Mouse (Mus musculus) heart, embryonic 15.5 days (tissue): ENCODE results near the gene Med26. TPM values are rescaled to one million over a fixed set of nuclear protein-coding genes. Genes with fewer than 3 reads are reported as not detected.

Experiments
- ATAC-seq: fragments of 200-750 bp; cut with Nextera tagmentation; replicated peaks from 2 replicates; pipeline ENCODE4 v1.8.0; 2017; ENCODE audit warnings: low read depth, moderate TSS enrichment; ENCODE audit not compliant: insufficient number of reproducible peaks, insufficient read depth, low FRiP score
- H3K27ac ChIP-seq: fragments of 300-500 bp; sonication (generic); 2 replicates; pipeline ENCODE4 v1.5.1; 2015; ENCODE audit warnings: mild to moderate bottlenecking, inconsistent platforms
- H3K27me3 ChIP-seq: fragments of 300-500 bp; sonication (generic); 2 replicates; pipeline ENCODE4 v1.6.1; 2015; ENCODE audit warnings: inconsistent platforms
- H3K36me3 ChIP-seq: fragments of 300-500 bp; sonication (generic); 2 replicates; pipeline ENCODE4 v1.6.1; 2015; ENCODE audit warnings: mild to moderate bottlenecking, inconsistent platforms
- H3K4me1 ChIP-seq: fragments of 300-500 bp; sonication (generic); replicated peaks from 2 replicates; pipeline ENCODE4 v1.6.1; 2015; ENCODE audit warnings: inconsistent platforms
- H3K4me2 ChIP-seq: fragments of 300-500 bp; sonication (generic); 2 replicates; pipeline ENCODE4 v1.6.1; 2015; ENCODE audit warnings: inconsistent platforms, mild to moderate bottlenecking, moderate library complexity
- H3K4me3 ChIP-seq: fragments of 300-500 bp; sonication (generic); 2 replicates; pipeline ENCODE4 v1.5.1; 2015; ENCODE audit warnings: mild to moderate bottlenecking, inconsistent platforms
- H3K9ac ChIP-seq: fragments of 300-500 bp; sonication (generic); 2 replicates; pipeline ENCODE4 v1.6.1; 2015; ENCODE audit warnings: mild to moderate bottlenecking, inconsistent platforms
- H3K9me3 ChIP-seq: fragments of 300-500 bp; sonication (generic); replicated peaks from 2 replicates; pipeline ENCODE4 v1.6.1; 2016; ENCODE audit warnings: inconsistent platforms
- WGBS: fragments of 180-500 bp; shearing (Covaris S2); methylation state at CpG from one replicate; pipeline ENCODE4 v1.1.7; 2015; ENCODE audit warnings: mixed read lengths; 5-methylcytosine and 5-hydroxymethylcytosine counted together
- polyA plus RNA-seq: library from polyadenylated mRNA; unstranded; fragments of >200 nt; fragmentation: Nextera tagmentation; extraction: Ambion mirVana; gene quantifications from 2 replicates; pipeline ENCODE4 v1.2.1, GENCODE M21; 2015

The Med26 gene
- polyA plus RNA-seq, 1 experiment from 2014 or later: 8.8 TPM

DNA sequence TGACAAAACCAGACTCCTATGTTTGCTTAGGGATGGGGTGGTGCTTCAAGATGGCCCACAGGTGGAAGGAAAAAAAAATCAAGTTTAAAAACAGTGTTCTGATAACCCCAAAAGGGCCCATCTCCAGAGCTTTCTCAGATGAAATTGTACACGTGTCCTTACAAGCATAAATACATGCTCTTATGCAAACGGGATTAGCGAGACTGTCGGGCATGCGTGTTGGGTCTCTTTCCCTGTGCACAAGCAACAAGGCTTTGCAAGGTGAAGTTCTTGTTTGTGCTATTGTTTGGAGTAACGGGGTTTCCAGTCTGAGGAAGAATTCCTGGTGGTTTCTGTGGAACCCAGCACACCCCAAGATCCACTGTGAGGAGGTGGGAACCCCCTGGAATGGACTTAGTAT, 25.4 kb upstream of the Med26 start:
- no peaks in the 10 kb centered on the region for H3K27me3 ChIP-seq
- peaks cover 36% of the 10 kb centered on the region for H3K4me1 ChIP-seq
- no peaks in the 10 kb centered on the region for H3K9me3 ChIP-seq
- peak overlapping the region; percentile 70 for H3K4me2 ChIP-seq
- peak overlapping the region; percentile 62 for H3K4me3 ChIP-seq
- 0 out of 2 replicates have a peak overlapping the region, but pooled peaks have one; percentile 16 for H3K27ac ChIP-seq
- WGBS: 66% methylated on average over 6 of the region's 6 CpGs
- peak overlapping the region; percentile 10; the same call in 1 of the 2 replicates for H3K9ac ChIP-seq
- ATAC-seq: no peak
- peaks cover 9% of the 10 kb centered on the region for H3K36me3 ChIP-seq

DNA sequence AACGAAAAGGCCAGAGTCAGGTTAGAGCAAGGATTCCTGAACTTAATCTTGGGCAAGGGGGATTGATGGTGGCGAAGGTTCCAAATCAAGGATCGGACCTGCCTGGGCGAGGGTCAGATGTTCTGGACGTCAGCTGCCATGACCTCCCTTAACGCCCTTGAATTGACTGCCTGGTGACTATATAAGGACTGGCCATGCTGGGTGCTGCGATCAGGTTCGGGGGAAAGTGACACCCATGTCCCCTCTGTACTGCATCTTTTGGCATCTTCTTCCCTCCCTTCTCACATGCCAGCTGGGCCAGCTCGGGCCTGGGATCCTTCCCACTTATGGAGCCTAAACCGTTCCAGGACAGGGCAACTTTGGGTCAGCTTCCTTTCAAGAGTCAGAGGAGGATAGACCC, 24.4 kb upstream of the Med26 start:
- H3K27me3 ChIP-seq: no peaks in the 10 kb centered on the region
- H3K4me3 ChIP-seq: peak overlapping the region; percentile 62
- ATAC-seq: no peak
- H3K4me1 ChIP-seq: peaks cover 27% of the 10 kb centered on the region
- H3K9me3 ChIP-seq: no peaks in the 10 kb centered on the region
- peaks cover 19% of the 10 kb centered on the region for H3K36me3 ChIP-seq
- peak overlapping the region; percentile 97 for H3K27ac ChIP-seq
- 11% methylated on average over 10 of the region's 10 CpGs for WGBS
- peak overlapping the region; percentile 72 for H3K9ac ChIP-seq
- H3K4me2 ChIP-seq: peak overlapping the region; percentile 70

DNA sequence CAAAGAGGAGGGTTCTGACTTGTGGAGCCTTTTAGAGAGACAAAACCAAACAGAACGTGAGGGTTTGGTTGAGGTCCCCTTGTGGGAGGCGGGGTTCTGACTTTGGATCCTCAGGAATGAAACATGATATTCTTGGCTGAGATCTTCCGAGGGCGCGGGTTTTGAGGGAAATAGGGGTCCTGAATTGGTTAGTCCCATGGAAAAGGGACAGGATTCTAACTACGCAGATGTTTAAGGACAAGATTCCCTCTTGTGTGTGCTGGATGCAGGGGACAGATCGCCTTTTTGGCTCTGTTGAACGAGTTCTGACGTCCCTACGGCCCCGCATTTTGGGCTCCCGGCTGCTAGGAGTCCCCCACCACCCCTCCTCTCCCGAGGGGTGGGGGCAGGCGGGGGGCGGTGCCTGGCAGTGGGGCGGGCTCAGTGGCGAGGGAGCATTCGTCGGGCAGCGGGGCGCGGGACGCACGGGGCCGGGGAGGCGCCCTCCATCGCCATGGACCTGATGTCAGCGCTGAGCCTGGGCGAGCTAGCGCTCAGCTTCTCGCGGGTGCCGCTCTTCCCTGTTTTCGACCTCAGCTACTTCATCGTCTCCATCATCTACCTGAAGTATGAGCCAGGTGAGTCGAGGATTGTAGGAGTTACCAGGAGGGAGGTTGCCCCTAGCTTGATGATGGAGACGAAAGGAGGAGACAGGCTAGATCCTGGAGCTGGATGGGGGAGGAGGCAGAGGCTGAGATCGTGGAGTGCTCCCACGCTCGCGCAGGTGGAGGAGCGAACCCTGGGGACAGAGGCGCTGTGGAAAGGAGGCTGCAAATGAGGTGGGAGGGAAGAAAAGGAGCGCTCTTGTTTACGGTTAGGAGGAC, 23.8 kb upstream of the Med26 start, which contains the start of gene Tmem38a:
Tmem38a (plus strand) TSS at position 445 of the 863 bp plus-strand sequence.
- no peaks in the 10 kb centered on the region for H3K9me3 ChIP-seq
- H3K36me3 ChIP-seq: peaks cover 25% of the 10 kb centered on the region
- ATAC-seq: peak; percentile 51
- H3K9ac ChIP-seq: peak within 1 kb of the TSS; percentile 72
- under 1% methylated on average over 43 of the region's 45 CpGs for WGBS
- no peaks in the 10 kb centered on the region for H3K27me3 ChIP-seq
- H3K4me2 ChIP-seq: peak within 1 kb of the TSS; percentile 70
- H3K4me3 ChIP-seq: peak within 1 kb of the TSS; percentile 62
- H3K4me1 ChIP-seq: peaks cover 26% of the 10 kb centered on the region
- peak within 1 kb of the TSS; percentile 97 for H3K27ac ChIP-seq

DNA sequence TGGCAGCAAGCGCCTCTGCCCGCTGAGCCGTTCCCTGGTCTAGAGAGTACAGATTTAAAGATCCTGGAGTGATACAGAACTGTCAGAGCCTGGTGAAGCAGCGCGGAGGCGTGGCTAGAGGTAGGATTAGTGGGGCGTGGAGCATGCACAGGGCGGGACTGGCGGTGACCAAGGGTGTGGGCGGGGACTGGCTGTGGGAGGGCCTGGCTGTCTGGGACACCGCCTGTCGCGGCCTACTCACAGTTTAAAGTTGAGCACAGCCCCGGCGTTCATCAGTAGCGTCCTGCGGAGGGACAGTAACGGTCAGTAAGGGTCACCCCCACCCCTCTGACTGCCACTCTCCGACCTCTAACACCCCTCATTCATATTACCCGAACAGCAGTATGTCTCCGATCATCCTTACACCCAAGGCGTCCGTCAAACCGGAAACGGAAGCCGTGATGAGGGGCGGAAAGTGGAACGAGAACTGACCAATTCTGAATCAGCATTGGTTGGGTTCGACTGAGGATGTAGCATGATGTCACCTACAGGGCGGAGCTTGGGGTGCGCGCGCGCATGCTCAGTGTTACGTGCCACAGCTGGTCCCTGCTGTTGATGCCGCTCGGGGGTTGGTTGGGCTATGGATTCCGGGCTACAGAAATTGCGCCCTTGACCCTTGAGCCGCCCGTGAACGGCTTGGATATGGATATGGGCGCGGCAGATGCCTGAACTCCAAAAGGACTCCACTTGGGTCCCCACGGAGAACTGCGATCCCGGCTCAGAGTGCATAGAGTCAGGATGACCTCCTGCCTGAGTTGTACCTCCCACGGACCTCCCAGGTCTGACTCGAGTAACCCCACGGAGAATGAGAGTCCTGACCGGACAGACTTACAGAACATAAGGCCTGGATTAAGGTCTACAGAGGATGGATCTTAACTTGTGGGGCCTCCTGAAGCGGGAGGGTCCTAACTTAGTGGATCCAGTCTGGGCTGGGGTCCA, 22.9 kb upstream of the Med26 start, which contains the start of gene Smim7:
Smim7 (minus strand) TSS at position 456 of the 978 bp plus-strand sequence.
- Histone ChIP-seq H3K4me1 (peaks cover 26% of the 10 kb centered on the region), H3K4me3 (peak within 1 kb of the TSS; percentile 62), H3K27me3 (no peaks in the 10 kb centered on the region), H3K27ac (peak within 1 kb of the TSS; percentile 97), H3K36me3 (peaks cover 34% of the 10 kb centered on the region), H3K4me2 (peak within 1 kb of the TSS; percentile 70), H3K9ac (peak within 1 kb of the TSS; percentile 72), H3K9me3 (no peaks in the 10 kb centered on the region)
- under 1% methylated on average over 52 of the region's 52 CpGs for WGBS
- peak; percentile 95 for ATAC-seq

- 89% methylated on average over 2 of the region's 2 CpGs for WGBS
- no peak overlapping the region for H3K4me2 ChIP-seq
- no peak overlapping the region for H3K27ac ChIP-seq
- peaks cover 35% of the 10 kb centered on the region for H3K4me1 ChIP-seq
- H3K27me3 ChIP-seq: no peaks in the 10 kb centered on the region
- H3K4me3 ChIP-seq: no peak overlapping the region
- H3K9me3 ChIP-seq: no peaks in the 10 kb centered on the region
- H3K9ac ChIP-seq: no peak overlapping the region
- no peak for ATAC-seq
- H3K36me3 ChIP-seq: peaks cover 56% of the 10 kb centered on the region
Measured at GRCm38 (mm10) chr8:72565970-72566369, 17.9 kb upstream of the Med26 start.

DNA sequence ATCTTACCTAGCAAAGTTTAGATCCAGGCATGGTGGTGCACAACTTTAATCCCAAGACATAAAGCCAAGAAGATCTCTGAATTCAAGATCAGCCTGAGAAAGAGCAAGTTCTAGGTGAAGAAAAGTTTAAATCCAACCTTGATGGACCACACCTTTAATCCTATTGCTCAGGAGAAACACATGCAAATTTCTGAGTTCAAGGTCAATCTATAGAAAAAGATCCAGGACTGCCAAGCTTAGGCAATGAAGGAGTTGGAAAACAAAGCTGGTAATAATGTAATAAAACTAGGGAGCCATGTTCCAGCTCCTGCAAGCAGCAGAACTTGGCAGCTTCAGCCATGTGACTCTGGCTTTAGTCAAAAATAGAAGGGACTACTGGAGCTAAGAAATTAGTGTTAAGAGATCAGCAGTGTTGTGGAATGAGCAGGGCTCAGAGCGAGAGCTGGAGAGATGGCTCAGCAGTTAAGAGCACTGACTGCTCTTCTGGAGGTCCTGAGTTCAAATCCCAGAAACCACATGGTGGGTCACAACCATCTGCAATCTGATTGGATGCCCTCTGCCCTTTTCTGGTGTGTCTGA, 13.1 kb upstream of the Med26 start:
- WGBS: 43% methylated on average over 1 of the region's 1 CpGs
- ATAC-seq: 0 out of 2 replicates have a peak, but pooled peaks have one; percentile 31
- peaks cover 39% of the 10 kb centered on the region for H3K36me3 ChIP-seq
- H3K4me1 ChIP-seq: peaks cover 19% of the 10 kb centered on the region
- no peaks in the 10 kb centered on the region for H3K9me3 ChIP-seq
- H3K9ac ChIP-seq: no peak overlapping the region
- H3K27me3 ChIP-seq: no peaks in the 10 kb centered on the region
- H3K4me3 ChIP-seq: no peak overlapping the region
- peak overlapping the region; percentile 70 for H3K27ac ChIP-seq
- no peak overlapping the region for H3K4me2 ChIP-seq

DNA sequence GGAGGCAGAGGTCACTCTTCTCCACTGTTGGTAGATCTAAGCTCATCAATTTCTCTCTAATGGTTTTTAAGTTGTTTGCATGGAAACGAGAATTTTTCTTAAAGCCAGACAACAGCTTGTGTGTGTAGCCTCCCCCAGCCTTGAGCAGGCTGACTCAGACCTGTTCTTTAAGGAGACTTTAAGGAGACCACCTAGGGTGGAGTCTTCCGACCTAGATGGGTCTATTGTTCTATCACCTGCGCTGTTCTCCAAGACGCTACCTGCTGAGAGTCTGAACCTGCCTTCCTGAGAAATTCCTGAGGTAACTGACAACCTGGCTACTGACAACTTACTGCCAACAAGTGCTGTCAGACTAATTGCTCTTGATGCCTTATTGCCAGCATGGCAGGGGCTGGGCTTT, 7.7 kb upstream of the Med26 start:
- no peak for ATAC-seq
- 61% methylated on average over 4 of the region's 4 CpGs for WGBS
- H3K4me1 ChIP-seq: no peaks in the 10 kb centered on the region
- H3K36me3 ChIP-seq: peaks cover 16% of the 10 kb centered on the region
- H3K9ac ChIP-seq: no peak overlapping the region
- no peak overlapping the region for H3K4me2 ChIP-seq
- no peaks in the 10 kb centered on the region for H3K9me3 ChIP-seq
- H3K27me3 ChIP-seq: no peaks in the 10 kb centered on the region
- H3K4me3 ChIP-seq: no peak overlapping the region
- H3K27ac ChIP-seq: no peak overlapping the region

- H3K4me3 ChIP-seq: peak overlapping the region; percentile 89
- H3K27ac ChIP-seq: peak overlapping the region; percentile 98
- WGBS: 4% methylated on average over 5 of the region's 5 CpGs
- H3K9me3 ChIP-seq: no peaks in the 10 kb centered on the region
- H3K36me3 ChIP-seq: no peaks in the 10 kb centered on the region
- H3K27me3 ChIP-seq: no peaks in the 10 kb centered on the region
- peak overlapping the region; percentile 94 for H3K4me2 ChIP-seq
- H3K9ac ChIP-seq: peak overlapping the region; percentile 87
- ATAC-seq: no peak
- H3K4me1 ChIP-seq: peaks cover 30% of the 10 kb centered on the region
Measured at GRCm38 (mm10) chr8:72549314-72549892, 1.3 kb upstream of the Med26 start.

GRCm38 (mm10) chr8:72548644-72549313, 709 bp upstream of the Med26 start:
- H3K27me3 ChIP-seq: no peaks in the 10 kb centered on the region
- H3K9ac ChIP-seq: peak overlapping the region; percentile 87
- peak overlapping the region; percentile 94 for H3K4me2 ChIP-seq
- no peaks in the 10 kb centered on the region for H3K9me3 ChIP-seq
- H3K4me1 ChIP-seq: peaks cover 30% of the 10 kb centered on the region
- under 1% methylated on average over 45 of the region's 45 CpGs for WGBS
- ATAC-seq: peak; percentile 55
- H3K4me3 ChIP-seq: peak overlapping the region; percentile 89
- peaks cover 5% of the 10 kb centered on the region; the same call in 1 of the 2 replicates for H3K36me3 ChIP-seq
- H3K27ac ChIP-seq: peak overlapping the region; percentile 98
